Mouse (Mus musculus) retina, embryonic 14.5 days (tissue): Measurements from ENCODE around the gene Fdps.

Experiments
- DNase-seq: peaks from one replicate; pipeline ENCODE4 v3.0.0-alpha.2; 2015; ENCODE audit warnings: low spot score

Gene Fdps

DNA sequence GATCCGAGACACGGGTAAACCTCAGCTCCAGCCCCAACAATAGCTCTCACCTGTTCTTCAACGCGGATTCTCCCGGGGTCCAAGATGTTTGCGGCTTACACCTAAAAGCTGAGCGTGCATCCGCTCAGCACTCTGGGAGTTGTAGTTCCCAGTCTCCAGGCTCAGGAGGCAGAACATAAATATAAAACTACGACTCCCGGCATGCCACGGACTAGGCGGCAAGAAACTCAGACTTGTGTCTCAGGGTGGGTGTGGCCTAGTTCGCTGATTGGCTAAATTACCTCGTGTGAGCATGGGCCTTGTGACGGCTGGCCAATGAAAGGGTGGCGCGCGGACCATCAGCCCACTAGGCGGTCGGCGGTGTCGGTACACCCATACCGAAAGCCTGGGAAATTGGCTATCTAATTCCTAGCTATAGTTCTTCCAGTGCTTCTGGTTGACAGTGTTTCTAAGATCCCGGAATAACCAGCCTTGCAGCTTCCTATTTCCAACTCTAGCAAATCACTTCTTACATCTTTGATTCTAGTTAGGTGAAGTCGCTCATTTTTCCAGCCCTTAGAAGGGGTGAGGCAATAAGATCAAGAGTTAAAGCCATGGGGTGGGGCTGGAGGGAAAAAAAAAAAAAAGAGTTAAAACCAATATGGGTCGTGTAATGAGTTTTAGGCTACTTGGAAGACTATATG is at the start of gene Fdps:
Fdps (minus strand) TSS at position 148 of the 683 bp plus-strand sequence.
- peak; percentile 99 for DNase-seq

DNA sequence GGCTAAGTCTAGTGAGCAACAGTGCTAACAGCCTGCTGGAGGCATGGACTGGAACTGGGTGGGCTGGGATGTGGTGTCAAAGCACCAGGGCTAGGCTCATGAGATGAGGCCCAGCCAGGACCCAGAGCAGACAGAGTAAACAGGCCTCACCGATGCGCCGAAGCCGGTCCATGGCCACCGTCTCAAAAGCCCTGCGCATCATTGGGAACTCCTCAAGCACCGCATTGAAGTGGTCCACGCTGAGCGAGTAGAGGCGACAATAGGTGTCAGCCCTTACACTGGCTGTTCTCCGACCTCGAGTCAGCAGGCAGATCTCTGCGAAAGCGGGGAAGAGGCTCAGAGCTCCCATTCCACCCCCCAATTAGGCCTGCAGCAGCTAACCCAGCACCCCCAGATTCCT is 46.8 kb upstream of the Fdps start:
- DNase-seq: no peak

DNA sequence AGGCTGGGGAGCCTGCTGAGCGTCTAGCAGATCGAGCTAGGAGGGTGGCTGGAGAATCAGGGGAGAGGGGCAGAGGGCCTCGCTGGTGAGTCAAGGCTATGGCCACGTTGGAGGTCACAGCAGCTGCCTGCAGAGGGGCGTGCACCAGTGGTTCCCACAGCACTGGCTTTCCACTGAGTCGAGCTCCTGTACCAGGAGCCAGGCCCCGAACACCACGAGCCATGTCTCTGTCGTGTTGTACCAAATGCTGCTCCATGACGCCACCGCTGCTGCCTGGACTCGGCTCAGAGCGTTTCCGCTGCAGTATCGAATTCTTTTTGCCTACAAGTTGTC is 46.2 kb upstream of the Fdps start:
- DNase-seq: no peak

DNA sequence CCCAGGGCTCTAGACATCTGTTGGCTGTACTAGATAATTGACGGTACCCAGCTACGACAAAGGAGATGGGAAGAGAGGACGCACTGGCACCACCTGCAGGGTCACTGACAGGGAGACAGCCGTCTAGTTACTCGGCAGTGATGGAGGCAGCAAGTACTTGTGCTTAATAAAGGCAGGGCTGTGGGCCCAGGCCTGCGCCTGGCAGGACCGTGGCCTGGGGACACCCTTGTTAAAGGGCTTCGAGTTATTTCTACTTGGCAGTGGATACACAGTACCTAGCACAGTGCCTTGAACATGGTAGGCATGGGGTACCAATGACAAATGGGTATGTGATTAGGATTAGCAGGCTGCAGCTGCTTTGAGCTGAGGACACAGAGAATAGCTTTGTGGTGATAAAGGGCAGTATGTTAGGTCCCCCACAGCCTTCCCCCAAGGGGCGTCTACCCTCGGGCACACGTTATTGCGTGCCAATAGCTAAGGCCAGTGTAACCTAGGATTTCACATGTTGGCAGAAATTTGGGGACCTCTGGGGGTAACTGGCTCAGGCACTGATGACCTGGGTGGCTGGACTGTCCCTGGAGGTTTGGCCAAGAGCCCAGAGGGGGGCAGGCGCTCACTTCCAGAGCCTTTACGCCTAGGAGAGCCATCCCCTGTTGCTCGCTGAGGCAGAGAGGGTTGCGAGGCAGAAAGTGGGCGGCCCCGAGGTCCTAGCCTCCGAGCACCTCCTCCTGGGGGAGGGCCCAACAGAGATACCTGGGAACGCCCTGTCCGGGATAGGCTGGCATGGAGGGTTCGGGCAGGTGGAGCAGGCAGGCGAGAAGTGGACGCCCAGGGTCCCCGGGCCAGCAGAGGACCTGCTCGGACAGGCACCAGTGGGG is 45.6 kb upstream of the Fdps start:
- DNase-seq: no peak

DNA sequence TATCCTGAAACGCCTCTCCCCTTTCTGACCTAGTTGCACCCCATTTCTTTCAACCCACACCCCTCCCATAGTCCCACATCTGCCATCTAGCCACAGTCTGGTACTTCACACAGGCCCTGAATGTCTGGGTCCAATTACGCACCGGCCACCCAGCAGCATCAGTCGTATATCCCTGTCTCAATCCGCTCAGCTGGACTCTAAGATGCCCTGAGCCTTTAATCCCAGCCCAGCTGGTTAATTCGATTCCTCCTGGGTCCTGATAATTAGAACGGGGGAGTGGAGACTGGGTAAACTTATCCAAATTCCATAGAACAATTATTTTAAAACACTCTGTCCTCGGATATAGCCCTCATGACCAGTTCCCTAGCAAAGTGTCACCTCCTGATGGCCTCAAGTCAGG is 43.8 kb upstream of the Fdps start:
- DNase-seq: peak; percentile 39

DNA sequence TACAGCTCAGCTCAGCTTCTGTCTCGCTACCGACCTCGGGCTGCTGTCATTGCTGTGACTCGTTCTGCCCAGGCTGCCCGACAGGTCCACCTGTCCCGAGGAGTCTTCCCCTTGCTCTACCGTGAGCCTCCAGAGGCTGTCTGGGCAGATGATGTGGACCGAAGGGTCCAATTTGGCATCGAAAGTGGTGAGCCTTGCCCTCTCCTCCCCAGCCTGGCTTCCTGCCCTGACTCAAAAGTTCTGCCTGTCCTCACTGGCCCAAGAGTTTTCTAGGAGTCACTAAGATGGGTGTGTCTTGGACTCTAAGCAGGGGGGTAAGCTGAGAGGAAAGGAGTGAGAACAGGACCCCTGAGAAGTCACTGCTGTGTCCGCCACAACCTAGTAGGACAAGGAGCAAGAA is 43.1 kb upstream of the Fdps start:
- no peak for DNase-seq

DNA sequence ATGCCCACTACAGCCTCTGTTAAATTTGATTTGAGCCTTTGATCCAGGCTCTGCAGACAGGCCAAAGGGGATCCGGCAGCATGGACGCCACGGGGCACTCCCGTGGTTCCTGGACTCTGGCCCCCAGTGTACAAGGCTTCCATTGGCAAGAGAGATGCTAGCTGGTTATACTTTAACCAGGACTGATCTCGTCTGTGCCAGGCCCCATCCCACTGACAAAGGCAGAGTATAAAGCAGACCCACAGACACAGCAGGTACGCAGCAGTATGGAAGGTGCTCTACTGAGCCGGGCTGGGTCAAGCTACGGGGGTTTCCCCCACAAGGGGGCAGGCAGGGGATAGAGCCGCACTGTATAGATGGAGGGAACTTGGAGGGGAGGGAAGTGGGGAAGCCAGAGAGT is 34.6 kb upstream of the Fdps start:
- peak; percentile 24 for DNase-seq

DNA sequence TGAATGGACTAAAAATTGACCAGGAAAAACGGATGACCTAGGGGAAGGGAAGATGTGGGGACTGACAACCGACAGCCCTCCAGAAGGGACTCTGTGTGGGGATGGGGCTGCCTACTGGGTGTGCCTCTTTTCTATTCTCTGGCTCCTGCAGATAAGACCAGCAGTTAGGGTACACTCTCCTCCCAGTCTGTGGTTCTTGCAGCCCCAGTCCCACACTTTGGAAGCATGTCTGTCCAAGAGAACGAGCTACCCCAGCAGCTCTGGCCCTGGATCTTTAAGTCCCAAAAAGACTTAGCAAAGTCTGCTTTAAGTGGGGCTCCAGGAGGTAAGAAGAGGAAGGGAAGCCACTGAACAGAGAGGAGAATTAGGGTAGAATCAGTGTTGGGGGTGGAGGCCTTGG is 34.2 kb upstream of the Fdps start, which contains the start of gene Pklr:
Pklr (plus strand) TSS at position 185 of the 400 bp plus-strand sequence.
- no peak for DNase-seq

DNA sequence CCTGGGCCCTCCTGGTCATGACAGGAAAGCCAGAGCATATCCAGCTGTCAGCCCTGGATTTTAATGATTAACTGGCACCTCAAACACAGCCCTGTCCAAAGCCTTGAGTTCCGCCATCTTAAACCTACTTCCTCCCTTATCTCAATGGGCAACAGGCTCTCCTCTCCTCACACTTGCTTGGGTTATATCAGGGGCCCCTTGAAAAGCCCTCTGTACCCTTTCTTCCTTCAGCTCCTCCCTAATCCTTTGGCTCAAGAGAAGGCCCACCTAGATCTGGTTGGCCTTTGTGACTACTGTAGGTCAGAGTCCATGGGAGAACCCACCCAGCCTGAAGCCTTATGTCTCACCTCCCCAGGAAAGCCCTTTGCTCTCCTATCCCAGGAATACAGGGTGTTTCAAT is 32.0 kb upstream of the Fdps start:
- DNase-seq: no peak

DNA sequence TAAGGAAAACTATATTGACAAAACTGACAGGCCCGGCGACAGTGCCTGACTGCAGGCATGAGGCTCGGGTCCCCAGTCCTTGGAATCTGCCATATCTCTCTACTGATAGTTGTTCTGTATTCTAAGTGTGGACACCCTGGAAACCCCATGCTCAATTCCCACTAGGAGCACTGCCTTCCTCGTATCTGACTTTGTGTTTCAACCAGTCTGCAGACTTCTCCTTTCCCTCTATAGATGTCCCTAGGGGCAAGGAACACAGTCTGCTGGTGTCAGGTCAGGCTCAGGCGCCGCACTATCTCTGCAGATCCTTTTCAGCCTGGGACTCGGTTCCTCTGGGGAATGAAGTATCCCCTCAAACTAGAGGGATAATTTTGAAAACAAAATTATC is 31.3 kb upstream of the Fdps start:
- DNase-seq: no peak

DNA sequence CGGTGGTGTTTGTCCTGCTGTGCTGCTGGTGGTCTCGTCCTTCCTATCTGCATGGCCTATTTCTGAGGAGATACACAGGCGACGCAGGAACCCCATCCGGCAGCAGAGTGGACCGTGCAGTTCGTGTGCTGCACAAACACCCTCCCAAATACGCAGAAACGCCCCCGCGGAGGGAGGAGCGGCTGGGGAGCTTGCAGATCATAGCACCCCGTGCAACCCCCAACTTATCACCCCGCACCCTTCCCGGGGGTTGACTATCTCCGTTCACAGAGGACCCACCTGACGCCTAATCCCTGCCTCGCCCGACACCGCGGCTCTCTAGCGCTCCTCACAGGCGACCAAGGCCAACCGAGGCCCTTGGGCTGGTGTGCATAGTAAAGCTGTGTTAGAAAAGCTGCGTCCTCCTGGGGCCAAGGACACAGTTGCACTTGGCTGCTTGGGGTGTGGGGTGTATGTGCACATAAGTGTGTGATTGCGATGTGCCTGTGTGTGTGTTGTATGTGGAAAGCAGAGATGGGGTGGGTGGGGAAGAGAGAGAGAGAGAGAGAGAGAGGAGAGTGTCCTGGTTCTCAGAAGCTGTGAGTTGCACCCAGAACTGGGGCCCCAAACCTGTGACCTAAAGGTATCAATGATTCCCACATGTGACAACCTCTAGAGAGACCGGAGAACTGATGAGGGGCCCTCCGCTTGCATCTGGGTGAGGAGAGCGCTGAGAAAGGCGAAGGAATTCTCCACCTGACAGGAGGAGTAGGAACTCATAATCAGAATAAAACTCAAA is 30.7 kb upstream of the Fdps start:
- DNase-seq: peak; percentile 63

DNA sequence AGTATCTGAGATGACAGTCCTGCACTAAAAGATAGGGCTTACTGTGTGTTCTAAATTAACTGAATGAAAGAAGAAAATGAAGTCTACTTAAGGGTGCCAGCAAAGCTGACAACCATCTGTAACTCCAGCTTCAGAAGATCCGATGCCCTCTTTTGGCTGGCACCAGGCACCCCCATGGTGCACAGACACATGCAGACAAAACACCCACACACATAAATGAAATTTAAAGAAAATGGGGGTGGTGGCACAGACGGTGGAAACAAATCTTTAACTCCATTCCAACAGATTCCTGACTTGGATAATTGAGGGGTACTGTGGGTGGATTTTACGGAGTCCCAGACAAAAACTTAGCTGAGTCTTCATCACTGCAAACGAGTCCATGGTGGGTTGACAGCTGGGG is 30.1 kb upstream of the Fdps start:
- no peak for DNase-seq

DNA sequence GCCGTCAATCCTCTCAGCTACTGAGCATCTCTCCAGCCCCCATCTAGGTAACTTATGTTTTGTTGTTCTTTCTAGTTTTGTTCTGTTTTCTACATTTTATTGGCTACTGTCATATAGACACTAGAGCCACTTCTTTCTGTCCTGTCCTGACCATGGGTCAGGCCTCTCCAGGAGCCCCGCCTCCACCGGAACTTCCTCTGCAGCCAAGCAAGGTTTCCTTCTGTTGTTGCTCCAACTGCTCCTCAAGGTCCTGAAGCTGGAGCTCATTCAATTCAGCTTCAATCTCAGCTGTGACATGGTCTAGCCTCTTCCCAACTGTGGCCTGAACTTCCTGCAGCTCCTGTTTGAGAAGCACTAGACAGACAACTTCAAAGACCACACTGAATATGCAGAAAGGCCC is 28.1 kb upstream of the Fdps start:
- DNase-seq: no peak

DNA sequence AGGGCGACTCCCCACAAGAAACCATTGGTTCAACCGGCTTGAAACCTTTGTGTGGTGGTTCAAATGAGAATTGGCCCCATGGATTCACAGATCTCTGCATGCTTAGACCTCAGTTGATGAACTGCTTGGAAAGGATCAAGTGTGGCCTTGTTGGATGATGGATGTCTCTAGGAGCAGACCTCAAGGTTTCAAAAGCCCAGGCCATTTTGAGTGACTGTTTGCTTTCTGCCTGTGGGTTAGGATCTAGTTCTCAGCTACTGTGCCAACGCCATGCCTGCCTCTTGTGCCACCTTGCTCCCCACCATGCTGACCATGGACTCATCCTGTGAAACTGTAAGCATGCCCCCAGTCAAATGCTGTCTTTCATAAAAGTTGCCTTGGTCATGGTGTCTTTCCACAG is 24.2 kb upstream of the Fdps start:
- DNase-seq: no peak

DNA sequence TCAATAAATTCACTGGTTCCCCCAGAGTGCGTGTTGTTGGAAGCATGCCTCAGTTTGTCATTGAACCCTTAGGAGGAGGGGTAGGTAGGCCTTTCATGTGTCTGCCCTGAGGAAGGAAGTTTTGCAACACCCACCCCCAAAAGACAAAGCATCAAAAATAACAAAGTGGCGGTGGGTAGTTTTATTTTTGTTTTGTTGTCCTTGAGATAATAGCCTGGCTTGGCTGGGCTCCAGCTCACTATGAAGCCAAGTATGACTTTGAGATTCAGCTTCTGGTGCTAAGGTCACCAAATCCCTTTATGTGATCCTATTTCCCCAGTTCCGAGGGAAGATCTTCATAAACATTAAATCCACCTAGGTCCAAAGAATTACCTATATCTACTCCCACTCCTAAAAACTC is 22.5 kb upstream of the Fdps start:
- DNase-seq: no peak

DNA sequence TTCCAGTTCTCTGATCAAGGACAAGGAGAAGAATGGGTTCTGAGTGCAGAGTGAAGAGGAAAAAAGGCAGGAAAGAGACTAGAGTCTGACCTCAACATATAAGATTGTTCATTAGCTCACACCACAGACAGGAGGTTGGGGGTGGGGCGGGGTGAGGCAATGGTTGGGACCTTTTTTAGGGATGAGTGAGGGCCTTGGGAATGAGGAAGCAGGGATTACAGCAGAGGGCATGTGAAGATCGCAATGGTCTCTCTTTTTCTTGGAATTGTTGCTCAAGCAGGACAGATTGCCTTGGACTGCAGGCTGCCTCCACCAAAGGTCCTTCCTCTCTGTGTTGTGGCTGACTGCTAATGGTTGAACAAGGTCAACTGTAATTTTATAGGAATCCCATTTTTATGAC is 21.6 kb upstream of the Fdps start:
- no peak for DNase-seq

DNA sequence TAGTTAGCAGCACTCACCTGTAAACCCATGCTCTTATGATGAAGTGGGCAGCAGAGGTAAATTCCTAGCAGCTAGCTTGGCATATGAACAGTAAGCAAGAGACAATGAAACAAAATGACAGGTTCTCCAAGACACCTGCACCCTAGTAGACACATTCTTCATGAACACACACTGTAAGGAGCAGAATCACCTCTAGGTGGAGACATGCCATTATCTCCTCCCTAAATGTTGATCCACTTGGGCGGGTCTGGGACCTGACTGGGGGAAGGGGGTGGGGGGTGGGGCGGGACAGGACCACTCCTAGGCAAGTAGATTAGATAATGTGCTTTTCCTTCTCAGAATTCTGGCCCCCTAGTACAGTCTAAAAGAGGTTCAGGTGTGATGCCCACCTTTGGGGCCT is 13.8 kb upstream of the Fdps start:
- DNase-seq: peak; percentile 59

DNA sequence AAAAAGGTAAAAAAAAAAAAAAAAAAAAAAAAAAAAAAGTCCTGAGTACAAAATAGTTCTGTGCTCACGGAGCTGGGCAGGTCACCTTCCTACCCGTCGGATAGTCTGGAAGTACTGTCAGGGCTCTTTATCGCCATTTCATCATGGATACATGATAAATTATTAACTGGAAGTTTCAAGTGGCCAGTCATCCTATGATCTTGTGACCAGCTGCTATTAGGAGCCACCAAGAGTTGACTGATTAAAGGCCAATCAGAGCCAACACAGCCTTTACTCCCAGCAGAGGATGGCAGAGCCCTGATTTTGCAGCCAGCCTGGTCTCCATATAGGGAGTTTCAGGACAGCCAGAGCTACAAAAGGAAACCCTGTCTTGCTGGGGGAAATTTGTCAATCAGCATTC is 11.3 kb upstream of the Fdps start:
- DNase-seq: no peak

DNA sequence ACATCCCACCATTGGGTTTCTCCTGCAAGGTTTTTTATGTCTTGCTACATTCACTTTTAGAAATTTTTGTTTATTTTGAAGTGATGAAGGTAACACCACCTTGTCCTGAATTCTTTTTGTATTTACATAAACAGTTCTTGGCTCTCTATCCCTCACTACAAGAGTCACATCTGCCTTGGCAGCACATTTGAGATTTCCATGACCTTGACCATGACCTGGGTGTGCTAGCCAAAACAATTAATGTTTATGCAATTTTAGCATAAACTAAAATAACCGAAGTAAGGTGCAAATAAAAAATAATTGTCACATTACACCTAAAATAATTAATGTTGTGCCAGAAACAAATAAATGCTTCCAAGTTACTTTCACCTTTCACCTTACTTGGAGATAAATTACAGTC is 6.4 kb upstream of the Fdps start:
- DNase-seq: no peak

DNA sequence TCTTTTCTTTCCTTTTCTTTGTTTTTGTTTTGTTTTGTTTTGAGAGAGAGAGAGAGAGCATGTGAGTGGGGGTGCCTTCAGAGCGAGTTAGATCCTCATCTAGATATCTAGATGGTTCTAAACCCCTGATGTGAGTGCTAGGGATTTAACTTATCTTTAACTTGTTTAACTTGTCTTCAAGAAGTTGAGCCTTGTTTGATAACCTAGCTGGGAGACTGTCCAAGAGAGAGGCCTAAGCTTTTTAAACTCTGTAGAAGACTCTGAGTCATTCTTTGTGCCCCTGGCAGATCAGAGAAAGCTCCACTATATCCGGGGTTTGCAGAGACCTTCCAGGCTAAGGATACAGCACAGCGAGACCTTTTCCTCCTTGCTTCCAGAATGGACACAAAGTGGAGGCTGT is 5.8 kb upstream of the Fdps start:
- DNase-seq: no peak

DNA sequence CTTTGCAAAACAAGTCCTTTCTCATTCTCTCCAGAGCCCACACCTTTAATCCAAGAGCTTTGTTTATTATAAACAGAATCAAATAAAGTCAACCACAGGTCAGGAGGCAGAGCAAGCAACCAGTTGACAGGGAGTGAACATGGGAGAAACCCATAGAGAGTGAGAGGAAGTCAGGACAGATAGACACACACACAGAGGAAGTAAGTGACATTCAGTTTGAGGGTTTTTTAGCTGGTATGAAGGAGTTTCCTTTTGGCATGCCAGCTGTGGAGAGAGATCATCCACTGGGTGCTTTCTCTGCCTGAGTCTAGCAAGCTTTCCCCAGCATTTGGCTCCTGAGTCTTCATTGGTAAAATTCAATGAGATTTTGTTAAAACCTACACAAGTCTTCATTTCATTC is 5.1 kb upstream of the Fdps start:
- DNase-seq: no peak

DNA sequence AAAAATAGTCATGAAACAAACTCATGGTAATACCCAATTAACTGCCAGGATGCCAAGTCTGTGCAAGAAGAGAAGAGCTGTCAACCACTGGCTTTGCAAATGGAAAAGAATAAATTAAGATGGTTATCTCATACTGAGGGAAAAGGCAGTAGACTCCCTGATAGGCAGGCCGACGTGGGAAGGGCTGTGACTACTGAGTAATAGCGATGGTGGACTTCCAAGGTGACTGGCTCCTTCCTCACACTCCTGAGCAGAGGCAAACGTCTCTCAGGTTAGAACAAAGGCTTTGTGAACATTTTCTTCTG is 1.5 kb upstream of the Fdps start:
- no peak for DNase-seq
